Mouse (Mus musculus) small intestine, adult 2 months (tissue): ENCODE measurements around the gene Lrrc1.

Experiments used
- CTCF ChIP-seq: fragments of 200-500 bp; IDR thresholded peaks from 2 replicates; pipeline ENCODE4 v1.5.1; 2012; ENCODE audit warnings: low read depth, mild to moderate bottlenecking, control low read depth, inconsistent platforms, low read length, moderate library complexity, mixed read lengths; ENCODE audit not compliant: insufficient replicate concordance, insufficient read length; ENCODE audit errors: extremely low read depth
- POLR2A ChIP-seq: fragments of 200-500 bp; IDR thresholded peaks from 2 replicates; pipeline ENCODE4 v1.6.1; 2012; ENCODE audit warnings: low read depth, mild to moderate bottlenecking, control low read depth, inconsistent platforms, low read length, moderate library complexity

GRCm38 (mm10) chr9:77434965-77435364 lies 109.7 kb downstream of the Lrrc1 start:
- TF ChIP-seq POLR2A (no peak), CTCF (no peak)
